Mouse (Mus musculus) bone marrow macrophage, adult 2 months (primary cell): ENCODE data around the gene Hip1r.

ENCODE experiments used
- CTCF ChIP-seq: IDR thresholded peaks from 2 replicates; pipeline ENCODE4 v1.5.1; 2012; ENCODE audit warnings: low read depth, mild to moderate bottlenecking, low read length, moderate library complexity
- POLR2A ChIP-seq: IDR thresholded peaks from 2 replicates; pipeline ENCODE4 v1.6.1; 2012; ENCODE audit warnings: mild to moderate bottlenecking, low read depth, low read length, borderline replicate concordance

DNA sequence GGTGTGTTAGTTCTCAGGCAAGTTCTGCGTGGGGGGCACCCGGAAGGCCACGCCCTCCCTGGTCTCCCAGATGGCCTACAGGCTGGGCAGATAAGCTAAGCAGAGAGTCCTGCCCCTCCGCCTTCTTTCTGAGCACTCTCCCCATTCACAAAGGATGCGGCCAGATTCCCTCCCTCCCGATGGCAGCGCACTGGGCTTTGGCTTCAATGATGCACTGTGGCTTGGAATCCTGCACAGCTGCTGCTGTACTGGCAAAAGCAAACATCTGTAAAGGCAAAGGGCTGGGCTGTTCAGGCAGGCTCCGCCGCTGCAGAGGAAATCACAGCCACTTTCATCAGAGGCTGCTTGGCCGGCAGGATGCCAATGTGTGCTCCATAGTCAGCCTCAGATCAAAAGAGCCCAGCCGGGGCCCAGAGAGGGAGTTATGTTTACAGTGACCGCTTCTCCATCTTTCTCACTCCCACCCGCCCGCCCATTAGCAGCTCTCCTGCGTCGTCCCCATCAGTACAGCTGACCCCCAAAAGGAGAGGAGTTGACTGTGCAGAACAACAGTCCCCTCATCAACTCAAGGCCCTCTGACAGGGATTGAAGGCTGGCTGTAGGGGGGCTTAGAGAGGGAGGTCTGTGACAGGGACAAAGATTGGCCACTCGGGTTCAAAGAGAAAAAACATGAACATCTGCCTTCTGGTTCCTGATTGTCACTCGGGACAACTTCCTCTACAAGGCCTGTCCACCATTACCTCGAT lies 37.7 kb downstream of the Hip1r start:
- TF ChIP-seq POLR2A (no peak), CTCF (no peak)
